Mouse (Mus musculus) limb, embryonic 10.5 days (tissue): ENCODE measurements at regions not wholly inside any gene's neighbourhood (a gene's known extent, or its start where the extent isn't known, plus 50 kb on each side); places are given as distances from the start of the nearest gene placed in this dataset.

ENCODE experiments used
- DNase-seq: peaks from one replicate; pipeline ENCODE4 v3.0.0-alpha.2; 2017; ENCODE audit warnings: low spot score
- H3K27ac ChIP-seq: fragments of 300-500 bp; sonication (generic); 2 replicates; pipeline ENCODE4 v1.5.1; 2016; ENCODE audit warnings: mild to moderate bottlenecking
- H3K27me3 ChIP-seq: fragments of 300-500 bp; sonication (generic); 2 replicates; pipeline ENCODE4 v1.6.1; 2016; ENCODE audit warnings: low read depth, mild to moderate bottlenecking; ENCODE audit not compliant: poor library complexity, severe bottlenecking
- H3K36me3 ChIP-seq: fragments of 300-500 bp; sonication (generic); 2 replicates; pipeline ENCODE4 v1.6.1; 2016; ENCODE audit warnings: mild to moderate bottlenecking, moderate library complexity
- H3K4me1 ChIP-seq: fragments of 300-500 bp; sonication (generic); 2 replicates; pipeline ENCODE4 v1.6.1; 2016
- H3K4me3 ChIP-seq: fragments of 300-500 bp; sonication (generic); 2 replicates; pipeline ENCODE4 v1.5.1; 2016; ENCODE audit warnings: mild to moderate bottlenecking, moderate library complexity
- H3K9me3 ChIP-seq: fragments of 300-500 bp; sonication (generic); replicated peaks from 2 replicates; pipeline ENCODE4 v1.6.1; 2016; ENCODE audit warnings: mild to moderate bottlenecking
- WGBS: fragments of 180-500 bp; shearing (Covaris S2); methylation state at CpG from one replicate; pipeline ENCODE4 v1.1.7; 2016; 5-methylcytosine and 5-hydroxymethylcytosine counted together

GRCm38 (mm10) chr4:12491306-12491705 is 319.5 kb upstream of the Fam92a start:
- H3K27me3 ChIP-seq: no peaks in the 10 kb centered on the region

GRCm38 (mm10) chr4:12490066-12490465 is 318.3 kb upstream of the Fam92a start:
- DNase-seq: no peak
- Histone ChIP-seq H3K27me3 (no peaks in the 10 kb centered on the region), H3K4me1 (no peaks in the 10 kb centered on the region), H3K9me3 (no peaks in the 10 kb centered on the region), H3K27ac (no peak overlapping the region), H3K36me3 (no peaks in the 10 kb centered on the region), H3K4me3 (no peak overlapping the region)
- 81% methylated on average over 3 of the region's 3 CpGs for WGBS

More at GRCm38 (mm10) chr4:12491306-12491705, 319.5 kb upstream of the Fam92a start:
- Histone ChIP-seq H3K4me1 (no peaks in the 10 kb centered on the region), H3K36me3 (no peaks in the 10 kb centered on the region), H3K4me3 (no peak overlapping the region), H3K27ac (no peak overlapping the region), H3K9me3 (no peaks in the 10 kb centered on the region)
- DNase-seq: no peak
- 89% methylated on average over 6 of the region's 6 CpGs for WGBS

GRCm38 (mm10) chr4:12489358-12489757 is 317.5 kb upstream of the Fam92a start:
- WGBS: 60% methylated on average over 6 of the region's 6 CpGs
- H3K36me3 ChIP-seq: no peaks in the 10 kb centered on the region
- no peaks in the 10 kb centered on the region for H3K27me3 ChIP-seq
- no peak for DNase-seq
- no peak overlapping the region for H3K4me3 ChIP-seq
- no peak overlapping the region for H3K27ac ChIP-seq
- H3K4me1 ChIP-seq: no peaks in the 10 kb centered on the region
- H3K9me3 ChIP-seq: no peaks in the 10 kb centered on the region

DNA sequence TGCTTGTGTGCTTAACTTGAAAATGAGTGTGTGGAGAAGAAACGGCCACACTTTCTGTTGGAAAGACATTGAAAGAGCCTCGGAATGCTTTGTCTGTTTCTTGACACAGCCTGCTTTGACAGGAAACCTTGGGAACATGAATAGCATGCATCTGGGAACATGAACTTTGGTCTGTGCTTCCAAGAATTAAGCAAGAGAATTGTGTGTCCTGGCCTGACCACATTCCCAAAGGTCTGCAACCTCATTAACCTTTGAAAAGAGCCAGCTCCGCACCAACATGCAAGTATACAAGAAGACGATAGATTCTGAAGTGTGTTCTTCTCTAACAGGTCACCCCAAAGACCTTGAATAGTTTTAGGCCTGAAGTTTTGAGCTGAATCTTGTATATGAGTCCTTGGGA is 309.7 kb upstream of the Fam92a start:
- H3K27ac ChIP-seq: no peak overlapping the region
- no peak overlapping the region for H3K4me3 ChIP-seq
- no peaks in the 10 kb centered on the region for H3K36me3 ChIP-seq
- H3K4me1 ChIP-seq: no peaks in the 10 kb centered on the region
- H3K27me3 ChIP-seq: no peaks in the 10 kb centered on the region
- no peaks in the 10 kb centered on the region for H3K9me3 ChIP-seq
- WGBS: 82% methylated on average over 4 of the region's 4 CpGs
- DNase-seq: no peak

- H3K4me1 ChIP-seq: no peaks in the 10 kb centered on the region
- no peak for DNase-seq
- H3K27me3 ChIP-seq: no peaks in the 10 kb centered on the region
- H3K36me3 ChIP-seq: no peaks in the 10 kb centered on the region
- H3K27ac ChIP-seq: no peak overlapping the region
- H3K4me3 ChIP-seq: no peak overlapping the region
- 88% methylated on average over 7 of the region's 7 CpGs for WGBS
- no peaks in the 10 kb centered on the region for H3K9me3 ChIP-seq
Measured at GRCm38 (mm10) chr4:12476717-12477116, 304.9 kb upstream of the Fam92a start.

DNA sequence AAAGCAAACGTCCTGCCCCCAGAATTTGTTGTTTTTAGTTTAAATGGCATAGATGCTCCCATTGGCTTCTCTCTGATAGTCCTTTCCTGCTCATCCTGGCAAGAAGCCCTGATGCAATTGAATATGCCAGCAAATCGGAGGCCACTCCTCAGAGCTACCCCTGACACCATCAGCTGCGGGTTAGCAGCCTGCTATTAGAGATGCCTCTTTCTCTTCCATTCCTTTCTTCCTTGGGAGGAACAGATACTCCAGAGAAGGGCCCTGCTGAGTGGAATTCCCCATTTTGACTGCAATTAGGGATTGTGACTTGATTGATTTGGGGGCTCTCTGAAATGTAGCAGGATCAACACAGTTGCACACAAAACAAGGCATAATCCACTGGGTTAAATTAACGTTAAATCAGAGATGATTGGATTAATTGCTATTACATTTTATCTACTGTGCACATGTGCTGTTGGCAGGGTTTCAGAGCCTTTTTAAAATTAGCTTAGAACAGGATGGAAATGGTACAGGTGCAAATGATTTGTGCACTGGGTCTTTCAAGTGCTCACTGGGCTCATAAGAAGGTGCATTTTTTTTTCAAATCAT is 303.3 kb upstream of the Fam92a start:
- no peaks in the 10 kb centered on the region for H3K27me3 ChIP-seq
- H3K27ac ChIP-seq: no peak overlapping the region
- H3K4me1 ChIP-seq: no peaks in the 10 kb centered on the region
- no peaks in the 10 kb centered on the region for H3K9me3 ChIP-seq
- WGBS: 83% methylated on average over 4 of the region's 4 CpGs
- no peaks in the 10 kb centered on the region for H3K36me3 ChIP-seq
- H3K4me3 ChIP-seq: no peak overlapping the region
- DNase-seq: no peak

GRCm38 (mm10) chr4:12474421-12474820 is 302.6 kb upstream of the Fam92a start:
- Histone ChIP-seq H3K4me3 (no peak overlapping the region), H3K27ac (no peak overlapping the region), H3K9me3 (no peaks in the 10 kb centered on the region), H3K36me3 (no peaks in the 10 kb centered on the region), H3K27me3 (no peaks in the 10 kb centered on the region), H3K4me1 (no peaks in the 10 kb centered on the region)
- WGBS: 52% methylated on average over 1 of the region's 1 CpGs
- DNase-seq: no peak

GRCm38 (mm10) chr4:12461701-12462100 is 289.9 kb upstream of the Fam92a start:
- no peaks in the 10 kb centered on the region for H3K36me3 ChIP-seq
- 95% methylated on average over 2 of the region's 2 CpGs for WGBS

GRCm38 (mm10) chr4:12461251-12461650 is 289.4 kb upstream of the Fam92a start:
- Histone ChIP-seq H3K36me3 (no peaks in the 10 kb centered on the region), H3K27ac (no peak overlapping the region), H3K4me3 (no peak overlapping the region), H3K4me1 (no peaks in the 10 kb centered on the region), H3K27me3 (no peaks in the 10 kb centered on the region), H3K9me3 (no peaks in the 10 kb centered on the region)
- 86% methylated on average over 4 of the region's 4 CpGs for WGBS
- no peak for DNase-seq

More at GRCm38 (mm10) chr4:12461701-12462100, 289.9 kb upstream of the Fam92a start:
- Histone ChIP-seq H3K9me3 (no peaks in the 10 kb centered on the region), H3K27ac (no peak overlapping the region), H3K4me3 (no peak overlapping the region), H3K27me3 (no peaks in the 10 kb centered on the region), H3K4me1 (no peaks in the 10 kb centered on the region)
- no peak for DNase-seq

GRCm38 (mm10) chr4:12457978-12458597 is 286.3 kb upstream of the Fam92a start:
- Histone ChIP-seq H3K4me1 (no peaks in the 10 kb centered on the region), H3K27ac (no peak overlapping the region), H3K4me3 (no peak overlapping the region), H3K36me3 (no peaks in the 10 kb centered on the region), H3K27me3 (no peaks in the 10 kb centered on the region), H3K9me3 (no peaks in the 10 kb centered on the region)
- DNase-seq: no peak
- WGBS: 81% methylated on average over 8 of the region's 8 CpGs

DNA sequence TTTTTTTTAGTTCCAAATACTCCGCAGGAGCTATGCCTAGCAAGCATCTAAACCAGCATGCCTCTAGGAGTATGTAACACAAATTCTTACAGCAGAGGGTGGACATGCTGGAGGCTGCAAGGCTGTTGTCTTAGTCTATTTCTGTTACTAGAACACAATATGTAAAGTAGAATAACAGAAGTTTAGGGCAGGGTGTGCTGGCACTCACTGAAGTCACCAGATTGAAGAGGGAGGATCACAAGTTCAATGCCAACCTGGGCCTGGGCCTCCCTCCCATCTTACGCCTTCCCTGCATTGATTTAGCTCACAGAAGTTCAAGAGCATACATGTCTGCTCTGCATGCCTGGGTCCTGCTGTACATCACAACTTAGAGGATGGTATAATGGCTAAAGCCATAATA is 280.3 kb upstream of the Fam92a start:
- Histone ChIP-seq H3K4me3 (no peak overlapping the region), H3K36me3 (no peaks in the 10 kb centered on the region), H3K9me3 (no peaks in the 10 kb centered on the region), H3K4me1 (no peaks in the 10 kb centered on the region), H3K27me3 (no peaks in the 10 kb centered on the region), H3K27ac (no peak overlapping the region)
- 95% methylated on average over 2 of the region's 2 CpGs for WGBS
- no peak for DNase-seq

DNA sequence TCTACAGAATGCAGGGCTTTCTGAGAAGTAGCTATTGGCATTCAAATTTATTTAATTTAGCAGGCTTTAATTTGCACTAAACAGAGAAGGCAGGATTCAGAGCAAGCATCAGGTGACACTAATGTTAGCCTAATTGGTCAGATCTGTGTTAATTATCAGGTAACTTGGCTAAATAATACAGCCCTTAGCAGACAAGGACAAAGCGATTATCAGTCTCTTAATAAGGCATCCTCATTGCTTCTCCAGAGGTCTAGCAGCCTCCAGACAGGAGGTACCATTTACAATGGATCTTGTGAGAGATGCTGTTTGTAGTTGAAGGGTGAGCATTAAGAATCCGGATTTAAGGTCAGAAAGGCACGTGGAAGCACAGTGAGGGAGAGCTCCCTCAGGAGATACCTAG is 253.7 kb upstream of the Fam92a start:
- Histone ChIP-seq H3K9me3 (no peaks in the 10 kb centered on the region), H3K27me3 (no peaks in the 10 kb centered on the region), H3K36me3 (no peaks in the 10 kb centered on the region), H3K4me3 (no peak overlapping the region), H3K27ac (no peak overlapping the region), H3K4me1 (no peaks in the 10 kb centered on the region)
- 38% methylated on average over 3 of the region's 3 CpGs for WGBS
- DNase-seq: no peak

GRCm38 (mm10) chr4:12421628-12422319 is 250.0 kb upstream of the Fam92a start:
- no peaks in the 10 kb centered on the region for H3K27me3 ChIP-seq
- no peak overlapping the region for H3K4me3 ChIP-seq
- H3K4me1 ChIP-seq: no peaks in the 10 kb centered on the region
- DNase-seq: no peak
- 88% methylated on average over 16 of the region's 16 CpGs for WGBS
- H3K9me3 ChIP-seq: no peaks in the 10 kb centered on the region
- H3K27ac ChIP-seq: no peak overlapping the region
- no peaks in the 10 kb centered on the region for H3K36me3 ChIP-seq
